8 mouse cellular contexts compared by ENCODE assay signal in the genomic region with DNA sequence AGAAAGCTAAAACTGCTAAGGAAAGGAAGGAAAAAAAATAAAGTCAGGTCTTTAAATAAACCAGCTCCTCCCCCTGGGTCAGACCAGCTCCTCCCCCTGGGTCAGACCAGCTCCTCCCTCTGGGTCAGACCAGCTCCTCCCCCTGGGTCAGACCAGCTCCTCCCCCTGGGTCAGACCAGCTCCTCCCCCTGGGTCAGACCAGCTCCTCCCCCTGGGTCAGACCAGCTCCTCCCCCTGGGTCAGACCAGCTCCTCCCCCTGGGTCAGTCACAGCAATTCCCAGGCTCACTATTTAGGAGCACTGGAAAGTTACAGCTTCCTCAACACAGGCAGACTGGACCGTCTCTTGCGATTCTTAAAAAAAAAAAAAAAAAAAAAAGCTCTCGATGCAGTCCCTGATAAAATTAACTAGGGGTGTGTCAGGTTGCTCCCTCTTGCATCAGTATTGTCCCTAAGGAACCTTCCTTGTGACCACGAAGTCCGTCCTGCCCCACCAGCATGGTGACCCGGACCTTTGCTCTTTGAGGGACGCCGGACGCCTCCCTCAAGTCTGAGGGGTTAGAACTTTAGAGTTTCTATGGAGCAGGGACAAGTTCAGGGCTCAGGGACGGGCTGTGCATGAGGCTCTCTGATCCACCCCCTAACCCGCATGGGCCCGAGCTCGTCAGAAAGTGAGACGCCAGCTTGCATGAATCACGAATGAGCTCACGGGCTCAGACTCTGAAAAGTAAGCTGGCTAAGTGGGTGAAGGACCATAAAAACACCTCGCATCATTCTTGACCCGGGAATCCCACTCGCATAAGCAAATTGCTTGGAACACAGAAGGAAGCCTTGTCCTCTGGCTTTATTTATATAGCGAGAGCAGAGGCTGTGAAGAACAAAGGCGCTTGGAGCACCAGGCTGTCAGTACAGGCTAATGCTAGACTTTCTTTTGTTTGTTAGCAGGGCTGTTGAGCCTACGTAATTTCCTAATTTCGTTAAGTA. TPM values are rescaled to one million over a fixed set of nuclear protein-coding genes. Genes with fewer than 3 reads are reported as not detected.
DNase-seq lines count a peak whose midpoint lies in the region; ATAC-seq and TF ChIP-seq lines count a peak whose summit lies in the region.

No protein-coding gene starts in this region.

- no peak for TF ChIP-seq CTCF in E14TG2a.4 (conservative IDR thresholded peaks at IDR 0.05; ENCODE audit: low read length)
- TF ChIP-seq CTCF in forebrain, postnatal 0 days (IDR thresholded peaks at IDR 0.05; ENCODE audit: low read depth) = no peak
- TF ChIP-seq CTCF in midbrain, postnatal 0 days (IDR thresholded peaks at IDR 0.05) = no peak

- 0 out of 2 replicates have a peak, but pooled peaks have one; percentile 20 for ATAC-seq in forebrain, postnatal 0 days
- no peak for ATAC-seq in hindbrain, embryonic 13.5 days (ENCODE audit: low FRiP score)
- no peak for ATAC-seq in limb, embryonic 15.5 days (ENCODE audit: insufficient number of reproducible peaks, low FRiP score, low TSS enrichment, low read depth)
- no peak for ATAC-seq in midbrain, postnatal 0 days (ENCODE audit: low FRiP score)

- DNase-seq in adrenal gland, adult 8-10 months = peak; percentile 76
- DNase-seq in forebrain, postnatal 0 days = no peak
- no peak for DNase-seq in midbrain, postnatal 0 days (ENCODE audit: low spot score)
- DNase-seq in T-cell, adult 2 months (ENCODE audit: low spot score) = no peak
- DNase-seq in left cerebral cortex, adult 9 months (ENCODE audit: low spot score in 2 of 2) = no peak

- H3K9me3 ChIP-seq in E14TG2a.4 (ENCODE audit: low read length) = no peaks in the 10 kb centered on the region
- H3K9me3 ChIP-seq in forebrain, postnatal 0 days (ENCODE audit: low read length) = no peaks in the 10 kb centered on the region
- H3K9me3 ChIP-seq in hindbrain, embryonic 13.5 days = no peaks in the 10 kb centered on the region
- no peaks in the 10 kb centered on the region for H3K9me3 ChIP-seq in limb, embryonic 15.5 days
- H3K9me3 ChIP-seq in midbrain, postnatal 0 days (ENCODE audit: low read length) = no peaks in the 10 kb centered on the region

- H3K4me2 ChIP-seq in forebrain, postnatal 0 days (ENCODE audit: low read depth) = no peak overlapping the region
- no peak overlapping the region for H3K4me2 ChIP-seq in hindbrain, embryonic 13.5 days
- H3K4me2 ChIP-seq in limb, embryonic 15.5 days = peak overlapping the region; percentile 29; the same call in 1 of the 2 replicates
- H3K4me2 ChIP-seq in midbrain, postnatal 0 days (ENCODE audit: low read depth, low read length, poor library complexity, severe bottlenecking) = no peak overlapping the region

- H3K4me3 ChIP-seq in E14TG2a.4 (replicated peaks; ENCODE audit: low read length) = peak overlapping the region; percentile 14; the same call in 1 of the 2 replicates
- H3K4me3 ChIP-seq in forebrain, postnatal 0 days (ENCODE audit: low read depth, low read length) = no peak overlapping the region
- no peak overlapping the region for H3K4me3 ChIP-seq in hindbrain, embryonic 13.5 days
- no peak overlapping the region for H3K4me3 ChIP-seq in limb, embryonic 15.5 days
- H3K4me3 ChIP-seq in midbrain, postnatal 0 days (ENCODE audit: low read depth, low read length) = no peak overlapping the region

- H3K36me3 ChIP-seq in E14TG2a.4 (ENCODE audit: insufficient read depth, low read length) = no peaks in the 10 kb centered on the region
- no peaks in the 10 kb centered on the region for H3K36me3 ChIP-seq in forebrain, postnatal 0 days (ENCODE audit: insufficient read depth)
- no peaks in the 10 kb centered on the region for H3K36me3 ChIP-seq in hindbrain, embryonic 13.5 days
- H3K36me3 ChIP-seq in limb, embryonic 15.5 days = no peaks in the 10 kb centered on the region
- no peaks in the 10 kb centered on the region for H3K36me3 ChIP-seq in midbrain, postnatal 0 days (ENCODE audit: insufficient read depth, low read length)

- H3K27me3 ChIP-seq in E14TG2a.4 (ENCODE audit: insufficient read depth, low read length) = peaks cover 11% of the 10 kb centered on the region
- no peaks in the 10 kb centered on the region for H3K27me3 ChIP-seq in forebrain, postnatal 0 days (ENCODE audit: insufficient read depth, low read length)
- 0 out of 2 replicates have a peak, but pooled peaks cover 7% of the 10 kb centered on the region for H3K27me3 ChIP-seq in hindbrain, embryonic 13.5 days
- H3K27me3 ChIP-seq in limb, embryonic 15.5 days = no peaks in the 10 kb centered on the region
- no peaks in the 10 kb centered on the region for H3K27me3 ChIP-seq in midbrain, postnatal 0 days (ENCODE audit: insufficient read depth, low read length)

- H3K9ac ChIP-seq in forebrain, postnatal 0 days = no peak overlapping the region
- H3K9ac ChIP-seq in hindbrain, embryonic 13.5 days = no peak overlapping the region; the same call in 1 of the 2 replicates
- no peak overlapping the region for H3K9ac ChIP-seq in limb, embryonic 15.5 days
- H3K9ac ChIP-seq in midbrain, postnatal 0 days (replicated peaks; ENCODE audit: low read length, poor library complexity, severe bottlenecking) = no peak overlapping the region

- H3K27ac ChIP-seq in forebrain, postnatal 0 days (ENCODE audit: low read depth, low read length) = 0 out of 2 replicates have a peak overlapping the region, but pooled peaks have one; percentile 54
- peak overlapping the region; percentile 67 for H3K27ac ChIP-seq in hindbrain, embryonic 13.5 days
- H3K27ac ChIP-seq in limb, embryonic 15.5 days = no peak overlapping the region
- H3K27ac ChIP-seq in midbrain, postnatal 0 days (ENCODE audit: low read depth, low read length) = 0 out of 2 replicates have a peak overlapping the region, but pooled peaks have one; percentile 18

- 7% methylated on average over 23 of the region's 23 CpGs for WGBS in forebrain, postnatal 0 days
- 4% methylated on average over 23 of the region's 23 CpGs for WGBS in hindbrain, embryonic 13.5 days
- 15% methylated on average over 23 of the region's 23 CpGs for WGBS in limb, embryonic 15.5 days
- WGBS in midbrain, postnatal 0 days = 13% methylated on average over 23 of the region's 23 CpGs

- peaks cover 10% of the 10 kb centered on the region for H3K4me1 ChIP-seq in E14TG2a.4 (replicated peaks; ENCODE audit: low read depth, low read length)
- H3K4me1 ChIP-seq in forebrain, postnatal 0 days (ENCODE audit: insufficient read depth) = peaks cover 6% of the 10 kb centered on the region; the same call in 1 of the 2 replicates
- peaks cover 67% of the 10 kb centered on the region for H3K4me1 ChIP-seq in hindbrain, embryonic 13.5 days (replicated peaks)
- H3K4me1 ChIP-seq in limb, embryonic 15.5 days = peaks cover 34% of the 10 kb centered on the region
- 0 out of 2 replicates have a peak, but pooled peaks cover 7% of the 10 kb centered on the region for H3K4me1 ChIP-seq in midbrain, postnatal 0 days (ENCODE audit: insufficient read depth, low read length)

RNA-seq across cellular contexts. Expression of a gene that starts 31.3 kb away (rescaled TPM):
- 100 to 1,000 TPM; 140 to 223 (median 182) TPM for total RNA-seq in adrenal gland, adult 8-10 months (2022)
- total RNA-seq in forebrain, postnatal 0 days (2014; rRNA removed) = 39.0 and 57.5 TPM in 2 replicates
- 70.7 and 71.5 TPM in 2 replicates for polyA plus RNA-seq in forebrain, postnatal 0 days (2015; fragmentation: Nextera tagmentation; extraction: Ambion mirVana)
- polyA plus RNA-seq in hindbrain, embryonic 13.5 days (2015; fragmentation: Nextera tagmentation; extraction: Ambion mirVana) = 71.1 TPM in 2 replicates
- 52.4 and 53.0 TPM in 2 replicates for polyA plus RNA-seq in limb, embryonic 15.5 days (2015; fragmentation: Nextera tagmentation; extraction: Ambion mirVana)
- total RNA-seq in midbrain, postnatal 0 days (2014; rRNA removed) = 29.4 and 35.5 TPM in 2 replicates
- 63.0 and 63.2 TPM in 2 replicates for polyA plus RNA-seq in midbrain, postnatal 0 days (2015; fragmentation: Nextera tagmentation; extraction: Ambion mirVana)

RNA-seq across cellular contexts. Expression of a gene that starts 58.3 kb away (rescaled TPM):
- under 1 TPM in 1 of 4 experiments, not detected in 3; 0.40 TPM for total RNA-seq in adrenal gland, adult 8-10 months (2022)
- not detected in 2 replicates for total RNA-seq in forebrain, postnatal 0 days (2014; rRNA removed)
- not detected in 2 replicates for polyA plus RNA-seq in forebrain, postnatal 0 days (2015; fragmentation: Nextera tagmentation; extraction: Ambion mirVana)
- polyA plus RNA-seq in hindbrain, embryonic 13.5 days (2015; fragmentation: Nextera tagmentation; extraction: Ambion mirVana) = 1.3 and 1.7 TPM in 2 replicates
- polyA plus RNA-seq in limb, embryonic 15.5 days (2015; fragmentation: Nextera tagmentation; extraction: Ambion mirVana) = not detected in 2 replicates
- not detected in 2 replicates for total RNA-seq in midbrain, postnatal 0 days (2014; rRNA removed)
- 0.12 TPM in 1 of 2 replicates, not detected in the other for polyA plus RNA-seq in midbrain, postnatal 0 days (2015; fragmentation: Nextera tagmentation; extraction: Ambion mirVana)
